Mouse (Mus musculus) v-Abl transformed pro-B cells (cell line): ENCODE measurements at regions not wholly inside any gene's neighbourhood (a gene's known extent, or its start where the extent isn't known, plus 50 kb on each side); places are given as distances from the start of the nearest gene placed in this dataset.

Source experiments
- in situ Hi-C, 2 experiments: fragments of 400-800 bp; cut with MboI; formaldehyde crosslinking; loops; one replicate each; pipeline ENCODE4 v1.15.1; 2025; ENCODE audit not compliant: unreplicated experiment in 2 of 2

GRCm38 (mm10) chr10:37249511-37249910 is 110.8 kb upstream of the Marcks start:
- in situ Hi-C loops: no loop called here

- in situ Hi-C loops: no loop called here
Measured at GRCm38 (mm10) chr10:37247121-37247520, 108.4 kb upstream of the Marcks start.

GRCm38 (mm10) chr10:37243136-37243535 is 104.4 kb upstream of the Marcks start:
- in situ Hi-C loops: no loop called here

GRCm38 (mm10) chr10:37241821-37242263 is 103.1 kb upstream of the Marcks start:
- in situ Hi-C loops: no loop called here

- in situ Hi-C loops: no loop called here
Measured at GRCm38 (mm10) chr10:37240634-37241033, 101.9 kb upstream of the Marcks start.

GRCm38 (mm10) chr10:37240201-37240600 is 101.5 kb upstream of the Marcks start:
- in situ Hi-C loops: no loop called here

- in situ Hi-C loops: loop anchor here in 1 of 2 experiments (5.0 kb wide), 3 partner anchors 56 to 101 kb away; partner anchors contain the start of gene Marcks
Measured at GRCm38 (mm10) chr10:37236001-37236822, 97.5 kb upstream of the Marcks start.

- in situ Hi-C loops: no loop called here
Measured at GRCm38 (mm10) chr10:37231936-37232556, 93.3 kb upstream of the Marcks start.

- in situ Hi-C loops: no loop called here
Measured at GRCm38 (mm10) chr10:37231159-37231558, 92.4 kb upstream of the Marcks start.

- in situ Hi-C loops: no loop called here
Measured at GRCm38 (mm10) chr10:37227889-37228288, 89.2 kb upstream of the Marcks start.

GRCm38 (mm10) chr10:37221730-37222129 is 83.0 kb upstream of the Marcks start:
- in situ Hi-C loops: no loop called here

- in situ Hi-C loops: no loop called here
Measured at GRCm38 (mm10) chr10:37220434-37220833, 81.7 kb upstream of the Marcks start.

GRCm38 (mm10) chr10:37219936-37220335 is 81.2 kb upstream of the Marcks start:
- in situ Hi-C loops: no loop called here

GRCm38 (mm10) chr10:37219381-37219780 is 80.7 kb upstream of the Marcks start:
- in situ Hi-C loops: no loop called here

GRCm38 (mm10) chr10:37214656-37215055 is 75.9 kb upstream of the Marcks start:
- in situ Hi-C loops: no loop called here

GRCm38 (mm10) chr10:37212350-37213035 is 73.8 kb upstream of the Marcks start:
- in situ Hi-C loops: no loop called here

GRCm38 (mm10) chr10:37211305-37211704 is 72.6 kb upstream of the Marcks start:
- in situ Hi-C loops: no loop called here

- in situ Hi-C loops: no loop called here
Measured at GRCm38 (mm10) chr10:37210223-37210622, 71.5 kb upstream of the Marcks start.

- in situ Hi-C loops: no loop called here
Measured at GRCm38 (mm10) chr10:37206986-37207385, 68.3 kb upstream of the Marcks start.

GRCm38 (mm10) chr10:37206546-37206945 is 67.8 kb upstream of the Marcks start:
- in situ Hi-C loops: no loop called here

GRCm38 (mm10) chr10:37203709-37204108 is 65.0 kb upstream of the Marcks start:
- in situ Hi-C loops: no loop called here
